Comparison of ENCODE assay signal across 7 mouse cellular contexts in genomic region chr13:75797369-75798141, GRCm38 (mm10). TPM values are rescaled to one million over a fixed set of nuclear protein-coding genes. Genes with fewer than 3 reads are reported as not detected.
DNase-seq lines count a peak whose midpoint lies in the region; ATAC-seq lines count a peak whose summit lies in the region.

No protein-coding gene starts in this region.

- H3K27me3 ChIP-seq in intestine, embryonic 16.5 days (replicated peaks; ENCODE audit: control insufficient read depth, insufficient read depth, low read length): no peaks in the 10 kb centered on the region
- no peaks in the 10 kb centered on the region for H3K27me3 ChIP-seq in midbrain, embryonic 11.5 days (ENCODE audit: control insufficient read depth, insufficient read depth, low read length)

- intact Hi-C loops in gastrocnemius, postnatal 36 days (cut with DNase I): loop anchor here (5.0 kb wide), 2 partner anchors 90 to 935 kb away; partner anchors contain the start of gene Ell2
- intact Hi-C loops in left cerebral cortex, postnatal 36 days (cut with DNase I): loop anchor here (2.0 to 5.0 kb wide), 2 partner anchors 80 to 569 kb away; no protein-coding TSS in a partner anchor

- no peaks in the 10 kb centered on the region for H3K9me3 ChIP-seq in intestine, embryonic 16.5 days (ENCODE audit: control insufficient read depth, low read length)
- H3K9me3 ChIP-seq in midbrain, embryonic 11.5 days (ENCODE audit: control insufficient read depth, low read length): no peaks in the 10 kb centered on the region

- H3K27ac ChIP-seq in intestine, embryonic 16.5 days (ENCODE audit: low read length): no peak overlapping the region
- no peak overlapping the region for H3K27ac ChIP-seq in midbrain, embryonic 11.5 days (ENCODE audit: low read depth, low read length)

- no peaks in the 10 kb centered on the region for H3K4me1 ChIP-seq in intestine, embryonic 16.5 days (ENCODE audit: control insufficient read depth, insufficient read depth, low read length)
- H3K4me1 ChIP-seq in midbrain, embryonic 11.5 days (ENCODE audit: control insufficient read depth, insufficient read depth, low read length): no peaks in the 10 kb centered on the region

- peak; percentile 94 to 96 for DNase-seq in adrenal gland, adult 18-20 months (ENCODE audit: low spot score in 2 of 2)
- DNase-seq in embryo, embryonic 11 days: peak; percentile 83
- peak; percentile 82 to 93 for DNase-seq in gastrocnemius, postnatal 36 days
- peak; percentile 91 to 95 for DNase-seq in left cerebral cortex, postnatal 36 days (ENCODE audit: low spot score in 2 of 2)
- peak; percentile 99 for DNase-seq in midbrain, embryonic 11.5 days (ENCODE audit: low spot score, missing footprints)
- peak; percentile 94 for DNase-seq in skeletal muscle tissue, adult 2 months (ENCODE audit: low read depth, low spot score)

- peak; percentile 100 for ATAC-seq in intestine, embryonic 16.5 days
- ATAC-seq in midbrain, embryonic 11.5 days (ENCODE audit: low FRiP score): peak; percentile 97

- no peaks in the 10 kb centered on the region for H3K36me3 ChIP-seq in intestine, embryonic 16.5 days (ENCODE audit: control insufficient read depth, insufficient read depth, low read length)
- H3K36me3 ChIP-seq in midbrain, embryonic 11.5 days (ENCODE audit: control insufficient read depth, insufficient read depth, low read length): no peaks in the 10 kb centered on the region

- peak overlapping the region; percentile 48 for H3K4me2 ChIP-seq in intestine, embryonic 16.5 days (ENCODE audit: low read depth, low read length)
- H3K4me2 ChIP-seq in midbrain, embryonic 11.5 days: peak overlapping the region; percentile 40

- peak overlapping the region; percentile 40 for H3K4me3 ChIP-seq in intestine, embryonic 16.5 days (ENCODE audit: low read length)
- H3K4me3 ChIP-seq in midbrain, embryonic 11.5 days (ENCODE audit: low read depth, low read length): no peak overlapping the region

- 20% methylated on average over 18 of the region's 18 CpGs for WGBS in intestine, embryonic 16.5 days
- 35% methylated on average over 18 of the region's 18 CpGs for WGBS in midbrain, embryonic 11.5 days

- H3K9ac ChIP-seq in intestine, embryonic 16.5 days (ENCODE audit: low read depth, low read length): peak overlapping the region; percentile 56; the same call in 1 of the 2 replicates
- H3K9ac ChIP-seq in midbrain, embryonic 11.5 days (ENCODE audit: low read length): no peak overlapping the region

RNA-seq across cellular contexts. Expression of gene Glrx, which starts 42.1 kb away (rescaled TPM):
- total RNA-seq in adrenal gland, adult 18-20 months (2021): 10 to 100 TPM; 23.4 to 24.7 TPM
- 10 to 100 TPM; 31.7 to 34.9 TPM for total RNA-seq in gastrocnemius, postnatal 36 days (2021)
- polyA plus RNA-seq in intestine, embryonic 16.5 days (2015; fragmentation: Nextera tagmentation; extraction: Ambion mirVana): 210 and 253 TPM in 2 replicates
- 10 to 100 TPM; 54.1 to 54.9 TPM for total RNA-seq in left cerebral cortex, postnatal 36 days (2021)
- 30.8 and 31.3 TPM in 2 replicates for polyA plus RNA-seq in midbrain, embryonic 11.5 days (2014; fragmentation: Nextera tagmentation; extraction: Ambion mirVana)
